Mouse (Mus musculus) embryo, embryonic 11 days (tissue): Measurements from ENCODE around the gene Tead1.
A peak's percentile ranks its signal among the peaks of the same experiment; 100 is the strongest.

Experiments
- DNase-seq: peaks from one replicate; pipeline ENCODE4 v3.0.0-alpha.2; 2015

Tead1 gene

GRCm38 (mm10) chr7:112679171-112679512 lies at the start of gene Tead1:
Gene Tead1, plus strand, starts transcription at chr7:112679318.
- DNase-seq: peak; percentile 94

DNA sequence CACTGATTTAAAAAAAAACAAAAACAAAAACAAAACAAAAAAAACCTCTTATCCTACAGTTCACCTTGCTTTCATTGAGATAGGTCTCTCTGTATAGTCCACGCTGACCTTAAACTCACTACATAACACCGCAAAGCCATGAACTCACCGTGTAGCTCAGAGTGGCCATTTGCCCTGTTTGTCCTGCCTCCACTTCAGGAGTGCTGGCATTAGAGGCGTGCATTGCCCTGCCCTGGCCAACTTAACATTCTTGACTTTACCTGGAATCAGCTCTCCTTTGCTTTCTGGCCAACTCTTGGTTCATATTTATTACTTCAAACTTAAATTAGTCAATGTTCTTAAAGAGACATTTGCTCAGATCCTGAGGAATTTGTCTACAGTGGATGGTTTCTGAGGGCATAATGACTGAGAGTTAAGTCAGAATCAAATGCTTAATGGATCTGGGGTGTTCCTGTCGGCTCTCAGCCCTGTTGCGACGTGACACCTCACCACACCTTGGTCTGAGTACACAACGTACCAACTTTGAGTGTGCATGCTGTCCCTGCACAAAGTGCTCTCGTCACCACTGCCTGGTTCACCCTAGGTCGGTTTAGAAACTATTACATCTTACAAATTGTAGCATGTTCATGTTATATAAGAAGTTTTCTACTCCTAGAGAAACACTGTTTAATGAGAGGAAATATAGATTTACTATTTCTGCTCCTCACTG lies 44.5 kb upstream of the Tead1 start:
- DNase-seq: no peak

- no peak for DNase-seq
These were observed 43.2 kb upstream of the Tead1 start for GRCm38 (mm10) chr7:112635936-112636335.

DNA sequence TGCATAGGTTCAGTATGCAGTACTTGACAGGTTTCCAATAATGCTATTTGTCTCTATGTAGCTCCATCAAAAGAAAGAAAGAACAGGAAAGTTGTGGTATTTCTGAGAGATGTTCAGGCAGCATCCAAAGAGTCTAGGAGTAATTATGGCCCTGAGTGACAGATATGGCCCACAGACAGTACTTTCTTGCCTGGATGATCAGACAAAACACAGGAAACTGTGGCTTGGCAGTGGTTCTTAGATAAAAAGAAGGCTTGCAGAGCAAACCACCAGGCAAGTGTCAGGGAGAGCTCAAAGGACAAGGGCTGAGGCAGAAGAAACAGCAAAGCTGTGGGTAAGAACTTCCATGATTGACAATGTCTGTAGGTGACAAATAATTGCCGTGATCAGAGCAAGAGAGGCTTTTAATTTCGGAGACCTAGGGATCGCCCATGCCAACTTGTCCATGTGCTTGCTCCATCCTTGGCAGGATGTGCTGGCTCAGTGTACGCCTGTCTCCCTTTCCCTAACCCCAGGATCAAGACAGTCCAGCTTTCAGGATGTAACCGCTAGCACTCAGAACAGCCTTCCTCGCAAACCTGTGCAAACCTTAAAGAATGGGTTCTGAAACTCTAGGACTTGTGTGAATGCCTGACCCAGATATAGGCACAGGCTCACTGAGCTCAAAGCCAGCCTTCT lies 35.1 kb upstream of the Tead1 start:
- DNase-seq: no peak

DNA sequence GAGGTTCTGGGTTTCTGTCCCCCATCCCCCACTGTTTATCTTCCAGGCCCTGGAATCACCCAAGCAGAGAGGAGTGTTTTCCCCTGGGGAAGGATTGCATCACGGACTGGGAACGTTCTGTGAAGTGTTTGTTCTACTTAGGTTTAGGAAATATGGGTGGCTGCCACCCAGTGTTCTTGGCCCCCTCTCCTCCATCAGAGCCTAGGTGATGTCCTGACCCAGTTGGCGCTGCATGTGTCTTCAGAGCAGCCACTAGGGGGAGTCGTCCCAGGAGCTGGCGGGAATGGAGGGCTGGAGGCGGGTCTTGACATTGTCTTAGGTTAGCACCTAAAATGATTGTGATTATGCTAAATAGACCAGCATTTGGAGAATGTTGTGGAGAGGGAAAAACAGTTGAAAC lies 34.4 kb upstream of the Tead1 start:
- DNase-seq: no peak

GRCm38 (mm10) chr7:112645724-112646123 lies 33.4 kb upstream of the Tead1 start:
- DNase-seq: no peak

- no peak for DNase-seq
These were observed 31.7 kb upstream of the Tead1 start for GRCm38 (mm10) chr7:112647417-112647816.

DNA sequence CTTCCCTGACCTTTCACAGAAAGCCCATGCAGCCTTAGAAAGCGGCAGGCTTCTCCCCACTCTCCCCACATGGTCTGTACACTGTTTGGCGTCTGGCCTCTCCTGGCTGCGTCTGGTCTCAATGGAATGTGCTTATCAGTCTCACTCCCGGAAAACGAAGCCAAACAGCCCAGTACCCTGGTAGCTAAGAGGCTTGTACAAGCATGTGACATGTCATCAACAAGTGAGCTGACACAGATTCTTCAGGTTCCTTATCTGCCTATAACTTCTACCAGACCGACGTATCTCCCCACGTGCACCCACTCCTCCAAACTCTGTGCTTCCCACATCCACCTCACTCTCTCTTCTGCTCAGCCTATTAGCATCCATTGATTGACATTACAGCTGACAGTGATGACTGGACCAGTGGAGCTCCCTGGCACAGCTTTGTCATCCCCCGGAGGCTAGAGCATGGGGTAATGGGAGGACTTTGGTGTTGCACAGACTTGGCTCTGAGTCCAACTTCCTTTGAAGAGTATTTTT lies 22.9 kb upstream of the Tead1 start:
- DNase-seq: peak; percentile 28

GRCm38 (mm10) chr7:112658939-112659338 lies 20.2 kb upstream of the Tead1 start:
- DNase-seq: no peak

GRCm38 (mm10) chr7:112659816-112660215 lies 19.3 kb upstream of the Tead1 start:
- no peak for DNase-seq

DNA sequence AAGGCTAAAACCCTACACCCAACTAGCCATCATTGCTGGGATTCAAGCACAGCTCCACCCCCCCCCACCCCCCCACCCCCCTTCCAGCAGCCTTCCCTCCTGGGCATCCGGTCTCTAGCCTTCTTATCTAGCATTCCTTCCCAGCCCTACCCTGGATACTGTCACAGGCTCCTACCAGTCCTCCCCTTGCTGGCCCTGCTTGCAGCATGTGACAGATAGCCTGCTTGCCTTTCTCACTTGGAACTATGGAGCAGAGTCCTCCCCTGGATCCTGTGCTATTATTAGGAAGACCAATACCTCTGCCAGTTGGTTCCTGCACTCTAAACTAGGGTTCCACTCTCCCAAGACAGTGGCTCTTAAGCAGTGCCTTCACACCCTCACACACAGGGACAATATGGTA lies 18.8 kb upstream of the Tead1 start:
- peak; percentile 23 for DNase-seq

- no peak for DNase-seq
These were observed 16.5 kb upstream of the Tead1 start for GRCm38 (mm10) chr7:112662398-112663313.

GRCm38 (mm10) chr7:112663314-112663966 lies 15.7 kb upstream of the Tead1 start:
- DNase-seq: peak; percentile 77

- DNase-seq: no peak
These were observed 9.1 kb upstream of the Tead1 start for GRCm38 (mm10) chr7:112669993-112670392.

DNA sequence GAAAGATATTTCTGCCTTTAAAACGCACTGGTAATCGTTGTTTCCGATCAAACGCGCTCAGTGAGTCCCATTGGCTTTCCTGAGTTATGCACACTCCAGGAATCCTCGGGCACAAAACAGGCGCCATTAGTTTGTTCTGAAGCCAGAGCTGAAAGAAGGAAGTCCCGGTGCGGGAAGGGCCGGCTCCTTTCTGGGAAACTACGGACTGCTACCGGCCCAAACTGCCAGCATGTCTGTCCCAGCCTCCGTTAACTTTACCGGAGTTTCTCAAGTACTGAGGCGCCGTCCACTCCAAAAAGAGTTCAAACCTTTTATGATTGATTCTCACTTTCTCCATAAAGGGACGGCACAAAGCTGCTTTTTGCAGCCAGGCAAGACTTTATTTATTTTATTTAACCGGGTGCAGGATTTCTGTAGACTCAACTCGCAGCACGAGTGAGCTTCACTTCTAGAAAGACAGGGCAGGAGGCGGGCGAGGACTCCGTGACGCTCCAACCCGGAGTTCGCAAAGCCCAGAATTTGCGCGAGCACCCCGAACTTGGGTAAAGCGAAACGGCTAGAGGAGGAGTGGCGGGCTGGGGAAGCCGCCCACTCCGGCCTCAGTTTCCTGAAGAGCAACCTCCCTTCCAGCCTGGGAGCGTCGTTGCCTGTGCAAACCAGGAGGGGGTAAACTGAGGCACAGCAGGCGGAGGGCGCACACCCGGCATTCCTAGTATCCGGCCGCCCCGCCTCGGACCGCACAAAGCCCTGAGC lies 524 bp upstream of the Tead1 start:
- peak; percentile 81 for DNase-seq

- peak; percentile 85 for DNase-seq
These were observed 561 bp downstream of the Tead1 start for GRCm38 (mm10) chr7:112679513-112680245.

GRCm38 (mm10) chr7:112680498-112681251 lies 1.6 kb downstream of the Tead1 start:
- DNase-seq: peak; percentile 77

DNA sequence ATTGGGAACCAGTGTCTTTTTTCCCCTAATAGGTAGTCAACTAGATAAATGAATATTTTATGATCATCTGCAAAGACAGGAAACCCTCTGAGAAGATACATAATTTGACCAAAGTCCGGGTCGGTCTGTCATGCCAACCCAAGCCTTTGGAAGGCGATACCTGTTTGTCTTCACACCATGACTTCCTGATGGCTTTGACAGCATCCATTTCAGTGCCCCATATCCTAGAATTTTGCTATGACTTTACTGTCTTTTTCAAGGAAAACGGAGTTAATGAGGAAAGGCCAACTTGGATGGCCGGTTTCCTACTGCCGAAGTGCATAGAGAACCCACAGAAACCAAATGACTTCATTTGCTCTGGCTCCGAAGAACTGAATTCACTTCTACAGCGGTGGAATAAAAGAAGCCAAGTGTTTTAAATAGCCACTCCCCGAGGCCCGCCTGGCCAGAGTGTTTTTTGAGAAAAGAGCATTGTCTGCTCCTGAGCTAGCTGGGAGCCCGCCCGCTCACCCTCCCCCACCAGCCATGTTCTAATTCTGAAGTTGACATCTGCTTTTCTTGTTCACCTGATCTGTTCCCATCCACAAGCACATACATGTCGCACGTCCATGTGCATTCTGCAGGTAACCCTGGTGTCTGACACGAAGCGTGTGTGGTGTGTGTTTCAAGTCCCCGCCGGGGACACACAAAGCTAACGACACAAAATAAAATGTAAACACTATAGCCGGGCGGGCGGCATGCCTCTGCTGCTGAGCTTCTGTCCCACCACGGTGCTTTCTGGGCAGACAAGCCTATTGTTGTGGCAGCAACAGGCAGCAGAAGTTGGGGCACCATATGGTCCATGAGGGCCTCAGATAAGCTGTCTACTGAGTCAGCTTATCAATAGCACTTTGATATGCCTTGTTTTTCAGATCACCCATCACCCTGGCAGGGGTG lies 5.8 kb downstream of the Tead1 start:
- peak; percentile 77 for DNase-seq

DNA sequence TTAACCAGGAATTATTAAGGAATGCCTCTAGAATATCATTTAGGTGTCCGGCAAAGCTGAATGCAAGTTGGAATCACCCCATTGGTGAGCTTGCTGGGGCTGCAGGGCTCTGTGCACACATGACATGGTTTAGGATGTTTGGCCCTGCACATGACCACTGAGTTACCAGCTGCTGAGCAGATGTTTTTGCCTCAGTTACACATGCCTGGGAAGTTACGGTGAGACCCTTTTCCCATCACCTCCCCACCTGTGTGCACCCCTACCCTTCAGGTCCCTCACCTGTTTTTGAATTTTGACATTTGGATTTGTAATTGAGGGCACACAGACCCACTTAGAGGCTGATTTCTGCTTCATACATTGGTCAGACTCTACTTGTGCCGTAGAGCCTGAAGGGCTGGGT lies 6.9 kb downstream of the Tead1 start:
- no peak for DNase-seq
